Mouse (Mus musculus) adrenal gland, adult 18-20 months (tissue): ENCODE results near the gene Atp2b2. TPM values are rescaled to one million over a fixed set of nuclear protein-coding genes. Genes with fewer than 3 reads are reported as not detected.

Experiments used
- DNase-seq, 2 experiments: peaks; one replicate each; pipeline ENCODE4 v3.0.0; 2021 to 2022; ENCODE audit warnings: low spot score in 2 of 2
- total RNA-seq, 2 experiments: library from RNA; stranded (reverse); gene quantifications; 1 replicate in 1 of 2; 2 replicates in 1 of 2; pipeline ENCODE4 v1.2.3; 2021

Atp2b2 gene
- total RNA-seq, 2 experiments from 2014 or later: 3.4 to 4.9 TPM

DNA sequence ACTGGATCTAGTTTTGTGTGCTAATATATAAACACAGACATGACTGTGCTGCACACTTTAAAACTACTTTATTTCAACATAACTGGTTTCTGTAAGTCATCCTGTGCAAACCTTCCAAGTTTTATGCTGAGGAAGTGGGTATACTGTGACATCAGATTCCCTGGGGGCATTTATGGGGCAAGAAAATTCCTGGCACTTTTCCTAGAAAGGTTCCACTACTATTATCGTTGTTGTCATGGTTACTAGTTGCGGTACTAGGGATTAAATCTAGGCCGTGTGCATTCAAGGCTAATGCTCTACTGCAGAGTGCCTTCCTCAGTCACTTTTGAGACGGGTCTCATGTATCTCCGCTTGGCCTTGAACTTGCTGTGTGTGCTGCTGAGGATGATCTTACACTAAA, 236.2 kb downstream of the Atp2b2 start:
- no peak for DNase-seq

DNA sequence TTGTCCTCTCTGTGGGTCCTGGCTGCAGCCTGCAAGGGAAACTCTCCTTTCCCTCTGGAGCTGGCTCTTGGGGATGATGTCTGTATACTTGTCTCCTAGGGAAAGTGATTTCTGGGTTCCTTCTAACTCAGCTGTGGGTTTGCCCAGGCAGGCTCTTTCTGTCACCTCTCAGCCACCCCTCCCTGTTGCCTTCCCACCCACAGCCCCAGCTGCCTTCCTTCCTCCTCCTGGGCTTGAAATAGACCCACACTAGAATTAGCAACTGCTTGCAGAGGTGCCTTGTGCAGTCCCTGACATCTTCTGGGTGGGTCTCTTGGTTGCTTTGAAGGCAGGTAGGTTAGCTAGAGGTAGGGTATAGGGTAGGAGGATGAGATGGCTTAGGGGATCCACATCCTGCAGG, 241.2 kb downstream of the Atp2b2 start:
- DNase-seq: no peak

DNA sequence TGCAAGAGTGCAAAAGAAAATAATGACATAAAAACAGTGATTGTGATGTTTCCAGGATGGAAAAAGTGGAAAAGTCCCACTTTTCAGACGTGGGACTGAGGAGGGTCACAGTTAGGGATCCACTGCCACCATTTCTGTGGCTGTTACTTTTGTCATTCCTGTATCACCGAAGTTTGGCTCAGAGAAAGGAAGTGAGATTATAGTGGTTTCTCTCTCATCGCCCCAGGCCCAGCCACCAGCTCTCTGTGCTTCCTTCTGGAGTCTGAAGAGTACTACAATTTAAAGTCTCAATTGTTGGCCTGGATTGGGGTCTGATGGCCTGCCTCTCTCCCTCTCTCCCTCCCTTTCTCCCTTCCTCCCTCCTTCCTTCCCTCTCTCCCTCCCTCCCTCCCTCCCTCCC, 242.5 kb downstream of the Atp2b2 start:
- DNase-seq: no peak

DNA sequence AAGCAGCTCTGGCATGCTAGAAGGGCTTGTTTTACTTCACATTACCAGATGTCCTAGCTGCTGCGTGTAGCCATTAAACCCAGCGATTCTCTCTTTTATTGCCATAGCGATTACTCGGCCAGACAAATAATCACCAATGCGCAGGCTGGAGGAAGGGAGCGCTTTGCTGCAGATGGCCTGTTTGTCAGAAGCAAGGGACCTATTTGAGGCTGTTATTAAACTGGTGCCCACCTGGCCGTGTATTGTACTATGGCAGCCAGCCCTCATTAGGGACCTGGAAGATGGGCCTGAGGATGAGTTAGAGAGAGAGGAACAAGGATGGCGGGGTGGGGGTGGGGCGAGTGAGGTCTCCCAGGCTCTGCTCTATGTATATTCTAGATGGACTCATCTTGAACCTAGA, 243.1 kb downstream of the Atp2b2 start:
- no peak for DNase-seq

DNA sequence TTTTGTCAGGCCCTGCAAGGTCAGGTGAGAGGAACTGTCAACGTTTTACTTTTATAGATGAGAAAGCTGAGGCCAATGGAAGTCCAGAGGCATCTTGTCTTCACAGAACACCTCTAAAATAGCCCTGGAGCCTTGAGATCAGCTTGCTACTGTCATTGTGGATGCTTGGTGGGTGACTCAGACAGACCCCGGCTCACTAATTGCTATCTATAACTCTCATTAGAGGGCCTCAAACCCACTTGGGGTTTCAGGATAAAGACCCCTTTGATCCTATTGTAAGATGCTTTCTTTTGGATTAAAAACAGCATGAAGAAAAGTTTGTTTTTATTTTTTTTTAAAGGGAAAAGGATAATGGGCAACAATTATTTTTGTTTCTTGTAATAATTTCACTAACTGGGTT, 243.5 kb downstream of the Atp2b2 start:
- no peak for DNase-seq

DNA sequence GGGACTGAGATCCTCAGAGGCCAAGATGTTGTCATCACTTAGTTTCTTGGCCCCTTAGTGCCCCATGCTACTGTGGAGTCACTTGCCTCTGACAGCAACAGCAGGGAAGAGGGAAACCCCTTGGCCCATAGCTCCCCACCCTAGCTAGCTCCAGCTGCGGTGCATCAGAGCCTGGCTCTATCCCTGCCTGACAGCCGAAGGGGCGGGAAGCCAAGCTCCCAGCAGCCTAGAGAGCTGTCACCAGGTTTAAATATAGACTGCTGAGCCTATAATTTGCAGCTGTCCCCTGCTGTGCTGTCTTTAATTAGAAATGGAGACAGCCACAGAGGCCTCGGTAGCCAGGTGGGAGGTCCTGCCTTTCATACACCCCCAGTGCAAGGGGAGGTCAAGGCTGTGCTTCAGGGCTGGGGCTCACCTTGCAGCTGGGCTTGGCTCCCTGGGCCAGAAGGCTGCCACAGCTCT, 247.1 kb downstream of the Atp2b2 start:
- DNase-seq: no peak

DNA sequence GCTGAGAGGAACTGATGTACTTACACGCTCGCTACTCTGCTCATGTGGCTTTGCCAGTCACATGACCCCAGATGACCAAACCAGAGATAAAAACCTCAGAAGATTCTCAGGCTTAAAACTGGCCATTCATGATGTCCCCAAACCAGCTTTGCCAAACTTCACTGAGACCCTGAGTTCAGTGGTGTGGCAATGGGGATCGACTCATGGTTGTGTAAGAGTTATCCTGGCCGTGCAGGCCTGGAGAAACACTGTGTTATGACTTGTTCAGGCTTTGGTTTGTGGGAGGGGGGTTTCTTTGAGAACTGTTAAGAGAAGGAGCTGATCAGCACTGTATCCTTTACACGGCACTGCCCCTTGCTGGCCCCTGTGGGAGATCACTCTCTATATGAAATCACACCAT, 250.0 kb downstream of the Atp2b2 start:
- DNase-seq: no peak

DNA sequence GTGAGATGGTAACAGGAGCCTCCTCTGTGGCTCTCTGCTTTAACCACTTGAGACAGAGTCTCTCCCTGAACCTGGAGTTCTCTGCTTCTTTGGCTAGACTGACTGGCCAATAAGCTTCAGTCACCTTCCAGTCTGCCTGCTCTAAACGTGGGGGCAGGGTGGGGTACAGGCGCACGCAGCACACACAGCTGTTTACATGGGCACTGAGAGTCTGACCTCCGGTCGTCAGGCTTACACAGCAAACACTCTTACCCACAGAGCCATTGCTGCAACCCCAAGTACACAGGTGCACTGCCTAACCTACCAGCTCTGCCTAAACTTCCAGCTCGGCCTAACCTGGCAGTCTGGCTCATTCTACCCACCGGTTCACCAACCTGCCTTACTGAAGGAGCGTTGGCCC, 251.4 kb downstream of the Atp2b2 start:
- no peak for DNase-seq

DNA sequence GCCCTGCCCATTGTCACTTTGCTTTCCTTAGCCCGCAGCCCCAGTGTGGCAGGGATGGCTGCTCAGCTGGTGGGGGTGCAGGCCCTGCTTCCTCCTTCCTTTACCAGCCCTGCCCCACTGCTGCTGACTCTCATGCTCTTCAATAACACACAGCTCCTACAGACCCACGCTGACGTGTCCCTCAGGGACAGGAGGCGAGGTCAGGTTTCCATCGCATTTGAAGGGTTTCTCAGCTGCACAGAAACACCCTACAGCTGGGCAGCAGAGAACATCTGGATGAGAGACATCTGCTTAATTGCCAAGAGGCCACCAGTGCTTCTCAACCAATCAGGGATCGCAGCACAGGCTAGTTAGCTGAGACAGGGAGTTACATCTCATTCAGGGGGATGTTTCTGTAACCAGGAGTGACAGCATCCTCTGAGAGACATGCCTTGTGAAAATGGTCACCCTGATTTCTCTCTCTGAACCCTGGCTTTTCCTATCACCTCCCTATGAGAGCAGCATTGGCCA, 254.9 kb downstream of the Atp2b2 start:
- DNase-seq: no peak

DNA sequence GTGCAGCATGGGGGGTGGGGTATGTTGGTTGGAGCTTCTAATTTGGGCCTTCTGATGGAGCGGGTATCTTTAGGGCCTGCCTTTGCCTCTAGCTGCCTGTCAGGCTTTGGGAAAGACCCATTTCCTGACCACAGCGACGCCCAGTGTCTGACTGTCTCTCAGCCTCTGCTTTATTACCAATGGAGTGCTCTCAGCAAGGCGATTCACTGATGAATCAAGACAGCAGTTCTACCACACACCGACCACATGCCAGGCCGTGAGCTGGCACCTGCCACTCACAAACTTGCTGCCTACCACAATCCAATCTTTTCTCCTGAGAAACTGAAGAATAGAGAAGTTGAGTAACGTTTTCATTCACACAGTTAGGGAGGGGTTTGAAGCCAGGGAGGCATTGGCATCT, 256.8 kb downstream of the Atp2b2 start:
- no peak for DNase-seq

DNA sequence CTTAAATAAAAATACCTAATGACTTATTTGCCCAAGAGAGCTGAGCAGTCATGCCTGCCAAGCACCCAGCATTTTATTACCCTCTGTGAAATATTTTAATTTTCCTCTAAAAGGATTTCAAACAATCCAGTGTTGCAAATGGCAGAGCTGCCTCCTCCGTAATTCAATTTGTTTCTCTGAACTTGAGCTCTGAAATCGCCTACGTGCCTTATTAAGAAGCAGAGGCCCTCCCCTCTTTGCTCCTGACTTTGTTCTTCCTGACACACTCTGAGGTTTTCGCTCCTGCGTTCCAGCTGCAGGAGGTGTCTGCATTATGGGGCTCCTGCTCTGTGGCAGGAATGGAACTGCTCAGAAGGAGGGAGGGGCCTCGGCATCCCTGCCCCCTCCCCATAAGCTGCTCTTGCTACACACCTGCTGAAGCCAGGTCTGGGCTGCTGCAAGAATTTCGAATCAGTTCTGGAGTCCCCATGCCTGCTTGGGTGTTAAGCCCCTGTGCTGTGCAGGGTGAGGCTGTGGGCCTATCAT, 264.1 kb downstream of the Atp2b2 start:
- no peak for DNase-seq

DNA sequence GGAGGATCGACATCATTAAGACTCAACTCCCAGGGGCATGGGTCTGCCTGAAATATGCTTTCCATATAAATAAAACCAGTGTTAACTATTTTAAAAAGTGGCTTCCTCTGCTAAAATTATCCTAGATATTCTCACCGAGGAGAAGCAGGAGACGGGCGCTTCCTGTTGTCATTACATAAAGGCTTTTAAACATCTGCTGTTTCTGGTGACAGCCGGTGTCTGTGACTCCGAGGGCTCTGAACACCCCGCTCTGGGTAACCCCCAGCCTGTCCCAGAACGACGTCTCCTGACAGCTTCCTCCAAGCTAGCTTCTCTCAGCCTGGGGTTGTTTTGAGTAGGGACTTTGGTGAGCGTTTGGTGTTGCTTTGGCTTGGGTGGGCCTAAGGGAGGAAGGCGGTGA, 273.6 kb downstream of the Atp2b2 start:
- DNase-seq: no peak

DNA sequence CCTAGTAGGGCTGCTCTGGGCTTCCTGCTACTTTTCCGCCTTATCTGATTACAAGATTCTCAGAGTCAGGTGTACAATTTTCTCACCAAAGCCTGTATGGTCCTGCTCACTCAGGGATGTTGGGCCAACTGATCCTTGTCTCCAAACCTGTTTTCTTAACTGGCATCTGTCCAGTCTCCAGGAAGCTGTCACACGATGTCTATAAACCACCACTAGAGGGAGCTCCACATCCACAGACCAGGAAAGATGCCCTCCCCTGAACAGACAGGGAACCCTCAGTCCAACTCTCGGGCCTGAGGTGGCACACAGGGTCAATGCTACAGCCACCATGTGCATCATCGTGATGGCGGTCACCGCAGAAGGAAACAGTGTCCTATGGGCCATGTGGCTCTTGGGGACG, 280.8 kb downstream of the Atp2b2 start:
- DNase-seq: peak; percentile 28 to 30

DNA sequence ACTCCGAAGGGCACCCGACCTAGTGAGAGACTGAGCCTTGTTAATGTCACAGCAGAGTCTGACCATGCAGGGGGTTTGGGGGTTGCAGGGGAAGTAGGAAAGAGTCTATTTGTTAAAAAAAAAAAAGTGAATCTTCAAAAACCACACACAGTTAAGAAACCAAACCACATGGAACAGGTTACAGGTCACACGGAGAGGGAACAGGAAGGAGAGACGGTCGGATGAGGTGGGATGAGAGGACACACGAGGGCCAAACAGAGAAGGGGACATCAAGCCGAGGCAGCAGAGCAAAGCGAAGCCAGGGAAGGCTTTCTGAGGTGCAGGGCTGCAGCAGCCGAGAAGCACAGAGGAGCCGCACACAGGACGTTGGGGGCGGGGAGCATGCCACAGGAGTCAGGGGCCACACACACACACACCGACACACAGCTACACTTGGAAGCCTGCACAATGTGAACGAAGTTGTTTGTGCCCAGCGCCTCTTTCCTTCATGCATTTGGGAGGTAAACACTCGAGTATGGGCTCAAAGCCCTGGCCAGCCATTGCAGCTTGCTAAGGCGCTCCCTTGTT, 293.2 kb downstream of the Atp2b2 start:
- DNase-seq: no peak

DNA sequence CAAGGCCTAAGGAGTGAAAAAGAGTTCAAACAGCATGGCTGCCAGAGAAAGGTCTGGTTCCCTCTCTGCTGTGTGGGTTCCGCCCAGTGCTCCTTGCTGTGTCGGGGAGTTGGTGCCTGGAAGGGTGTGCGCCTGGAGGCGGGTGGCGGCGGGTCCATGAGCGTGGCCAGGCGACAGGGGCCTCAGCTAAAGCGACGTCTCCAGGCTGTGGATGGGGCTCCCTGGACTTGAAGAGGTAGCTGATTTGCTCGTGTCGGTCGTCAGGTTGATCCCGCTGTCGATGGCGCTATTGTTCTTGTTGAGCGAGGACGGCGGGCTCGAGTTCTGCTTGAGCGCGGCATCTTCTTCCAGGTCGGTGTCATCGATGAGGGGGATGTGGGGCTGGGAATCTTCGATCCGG, 294.1 kb downstream of the Atp2b2 start:
- DNase-seq: no peak

DNA sequence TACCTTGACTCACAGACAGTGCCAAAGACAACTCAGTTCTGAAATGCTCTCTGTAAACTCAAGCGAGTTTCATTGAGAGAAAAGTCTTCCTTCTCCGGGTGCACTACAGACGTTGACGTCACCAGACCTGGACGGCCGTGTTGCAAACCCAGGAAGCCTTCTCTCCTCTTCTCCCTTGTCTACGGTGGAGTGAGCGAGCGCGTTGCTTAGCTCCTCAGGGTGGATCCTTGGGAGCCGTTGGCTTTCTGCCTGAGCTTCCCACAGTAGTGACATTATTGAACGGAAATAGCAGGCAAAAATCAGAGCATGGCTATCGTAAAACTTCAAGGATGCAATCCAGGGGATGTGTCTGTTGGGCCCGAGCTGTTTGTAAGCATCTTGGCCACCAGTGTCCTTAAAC, 295.1 kb downstream of the Atp2b2 start:
- DNase-seq: no peak

DNA sequence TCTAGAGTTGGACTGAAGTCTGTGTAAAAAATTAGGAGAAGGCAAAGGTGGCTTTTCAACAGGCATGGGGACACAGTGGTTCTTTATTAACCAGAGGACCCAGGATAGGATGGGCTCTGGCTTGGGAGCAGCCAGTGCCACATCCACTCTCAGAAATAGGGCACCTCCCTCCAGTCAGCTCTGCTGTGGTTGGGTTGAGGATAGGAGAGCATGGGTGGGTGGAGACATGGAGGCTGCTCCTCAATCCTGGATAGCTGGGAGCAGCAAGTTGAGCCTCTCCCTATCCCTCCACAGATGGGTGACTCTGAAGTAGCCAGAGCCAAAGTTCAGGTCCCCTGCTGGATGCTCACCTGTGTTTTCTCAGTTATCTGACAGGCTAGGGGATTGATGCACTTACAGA, 297.3 kb downstream of the Atp2b2 start:
- DNase-seq: no peak

DNA sequence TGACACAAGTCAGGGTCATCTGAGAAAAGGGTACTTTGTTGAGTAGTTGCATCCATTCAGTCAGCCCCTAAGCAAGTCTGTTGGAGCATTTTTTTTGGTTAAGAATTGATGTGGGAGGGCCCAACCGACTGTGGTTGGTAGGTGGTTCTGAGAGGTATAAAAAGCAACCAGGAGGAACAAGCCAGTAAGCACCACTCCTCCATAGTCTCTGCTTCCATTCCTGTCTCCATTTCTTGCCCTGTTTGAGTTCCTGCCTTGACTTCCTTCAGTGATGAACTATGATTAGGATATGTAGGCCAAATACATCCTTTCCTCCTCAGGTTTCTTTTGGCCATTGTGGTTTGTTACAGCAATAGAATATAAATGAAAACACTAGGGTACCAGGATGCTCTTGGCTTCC, 299.3 kb downstream of the Atp2b2 start:
- DNase-seq: no peak

DNA sequence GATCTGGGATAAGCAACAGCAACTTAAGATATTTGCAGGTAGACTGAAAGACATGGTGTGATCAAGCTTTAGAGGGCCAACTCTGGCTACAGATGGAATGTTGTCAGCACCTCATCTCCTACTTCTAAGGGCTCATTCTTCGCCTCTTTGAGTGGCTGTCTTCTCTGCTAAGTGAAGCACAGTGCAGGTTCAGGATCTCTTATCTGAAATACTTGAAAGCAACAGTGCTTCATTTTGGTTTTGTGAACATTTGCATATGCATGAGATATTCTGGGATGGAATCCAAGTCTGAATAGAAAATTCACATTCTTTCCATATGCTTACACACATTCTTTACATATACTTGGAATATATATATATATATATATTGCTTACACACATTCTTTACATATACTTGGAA, 300.1 kb downstream of the Atp2b2 start:
- DNase-seq: no peak

DNA sequence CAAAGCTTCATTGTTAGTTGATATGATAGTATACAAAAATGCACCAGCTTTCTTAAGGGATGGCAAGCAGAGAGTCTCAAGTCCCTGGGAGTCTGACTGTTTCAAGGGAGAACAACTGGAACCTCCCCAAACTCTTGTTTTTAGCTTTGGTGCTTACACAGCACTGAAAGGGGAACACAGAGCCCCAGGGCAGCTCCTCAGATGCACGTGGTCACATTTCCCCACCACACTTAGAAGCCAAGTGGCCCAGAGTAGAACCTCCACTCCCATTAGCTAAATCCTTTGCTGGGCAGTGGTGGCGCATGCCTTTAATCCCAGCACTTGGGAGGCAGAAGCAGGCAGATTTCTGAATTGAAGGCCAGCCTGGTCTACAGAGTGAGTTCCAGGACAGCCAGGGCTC, 301.0 kb downstream of the Atp2b2 start:
- DNase-seq: no peak

DNA sequence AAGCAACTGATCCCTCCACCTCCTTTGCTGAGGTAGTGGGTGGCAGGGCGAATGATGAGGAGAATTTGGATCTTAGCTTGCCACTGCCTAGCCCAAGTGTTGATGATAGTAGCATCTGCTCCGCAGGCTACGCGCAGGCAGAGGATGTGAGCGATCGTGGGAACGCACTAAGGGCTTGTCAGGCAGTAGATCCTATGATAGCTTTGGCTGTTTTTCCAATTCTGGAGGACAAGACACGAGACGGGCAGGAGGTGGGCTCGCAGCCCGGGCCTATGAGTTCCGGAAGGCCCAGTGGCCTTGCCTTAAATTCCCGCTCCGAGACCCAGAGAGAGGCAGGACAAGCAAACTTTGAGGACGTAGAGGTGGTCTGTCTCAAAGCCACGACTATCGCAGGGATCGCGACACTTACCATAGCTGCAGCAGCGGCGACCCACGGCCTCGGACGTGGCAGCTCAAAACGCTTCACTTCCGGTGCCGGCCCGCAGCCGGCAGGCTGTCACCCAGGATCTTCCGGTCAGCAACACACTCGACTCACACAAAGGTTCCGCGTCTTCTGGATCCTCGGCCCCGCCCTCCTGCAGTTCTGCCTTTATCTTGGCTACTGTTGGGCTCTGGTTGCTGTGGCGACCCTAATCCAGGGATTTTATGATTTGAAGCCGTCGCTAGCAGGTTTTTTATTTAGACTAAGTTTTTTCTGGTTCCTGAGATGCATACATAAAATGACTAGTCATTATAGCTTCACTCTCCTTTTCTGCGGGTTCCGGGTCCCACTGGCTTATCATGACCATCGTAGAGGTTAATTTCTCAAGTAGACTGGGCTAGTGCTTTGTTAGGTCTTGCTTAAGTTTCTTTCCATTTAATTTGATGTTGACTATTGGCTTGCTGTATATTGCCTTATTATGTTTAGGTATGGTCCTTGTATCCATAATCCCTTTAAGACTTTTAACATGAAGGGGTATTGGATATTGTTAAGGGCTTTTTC, 301.9 kb downstream of the Atp2b2 start, which contains the start of gene Sec13:
TSS of gene Sec13 (minus strand) at position 508 of the 982 bp plus-strand sequence.
- DNase-seq: peak; percentile 82 to 92
